Mouse (Mus musculus): ENCODE data around the gene Usp24.

DNA sequence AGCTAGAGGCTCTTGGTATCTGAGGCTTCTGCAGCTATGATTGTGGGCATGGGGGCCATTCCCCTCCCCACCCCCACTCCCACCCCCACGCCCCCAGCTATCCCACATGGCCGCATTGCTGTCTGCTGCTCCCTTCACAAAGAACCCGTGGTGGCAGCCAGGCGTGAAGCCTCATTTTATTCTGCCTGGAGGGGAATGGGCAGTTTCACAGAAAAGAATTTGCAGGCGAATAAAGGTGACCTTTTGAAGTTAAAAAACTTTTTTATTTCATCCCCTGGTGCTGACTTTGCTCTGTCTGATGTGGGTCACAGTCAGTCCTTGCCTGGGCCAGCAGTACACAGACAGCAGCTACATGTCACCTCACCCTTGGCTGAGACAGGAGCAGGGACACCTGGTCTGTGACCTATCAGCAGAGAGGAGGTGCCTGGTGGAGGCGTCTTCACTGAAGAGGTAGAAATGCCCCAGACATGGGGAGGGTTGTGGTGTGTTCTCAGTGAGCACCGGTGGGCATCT, 167.3 kb downstream of the Usp24 start:
- TF ChIP-seq ZC3H11A (IDR thresholded peaks at IDR 0.05; ENCODE audit: low read depth, low read length), result no peak
- no peak for TF ChIP-seq ZNF384 (IDR thresholded peaks at IDR 0.05; ENCODE audit: low read depth, low read length)
